Mouse (Mus musculus): Measurements from ENCODE around the gene Hddc2. TPM values are rescaled to one million over a fixed set of nuclear protein-coding genes. Genes with fewer than 3 reads are reported as not detected.
"Not testable (repeated sequence)": the region's sequence is repeated elsewhere in the genome, so short reads cannot be mapped to it uniquely, and the experiment has no call there.

Hddc2 gene
- polyA plus RNA-seq, 1 experiment from 2014 or later = 13.1 TPM

GRCm38 (mm10) chr10:31354886-31355461 is 41.8 kb downstream of the Hddc2 start:
- Histone ChIP-seq H3K9me3 (replicated peaks) (no peaks in the 10 kb centered on the region), H3K4me1 (replicated peaks) (no peaks in the 10 kb centered on the region), H3K27ac (replicated peaks) (no peak overlapping the region), H3K4me2 (no peak overlapping the region), H3K36me3 (replicated peaks) (no peaks in the 10 kb centered on the region), H3K4me3 (replicated peaks) (no peak overlapping the region), H3K9ac (no peak overlapping the region), H3K27me3 (no peaks in the 10 kb centered on the region)
- no peak for ATAC-seq (ENCODE audit: insufficient read depth)
- WGBS (ENCODE audit: insufficient replicate concordance) = 67% methylated on average over 7 of the region's 7 CpGs

DNA sequence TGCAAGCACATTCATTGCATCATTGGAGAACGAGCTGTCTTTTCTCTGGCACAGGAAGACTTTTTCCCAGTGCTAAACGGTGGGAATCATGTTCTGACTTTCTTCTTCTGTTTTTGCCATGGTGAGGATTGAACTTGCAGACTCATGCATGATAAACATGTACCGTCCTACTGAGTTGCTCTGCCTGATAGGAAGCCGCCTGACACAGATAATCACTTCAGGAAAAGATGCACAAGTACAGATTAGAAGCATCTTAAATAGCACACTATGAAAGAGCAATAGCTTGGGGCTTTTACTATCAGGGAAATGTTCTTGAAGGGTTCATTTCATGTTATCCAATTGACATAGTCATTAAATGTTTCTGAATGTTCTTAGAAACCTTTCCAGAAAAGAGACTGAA is 46.6 kb downstream of the Hddc2 start:
- ATAC-seq (ENCODE audit: insufficient read depth) = no peak
- Histone ChIP-seq H3K9me3 (replicated peaks) (no peaks in the 10 kb centered on the region), H3K4me1 (replicated peaks) (no peaks in the 10 kb centered on the region), H3K27me3 (no peaks in the 10 kb centered on the region), H3K4me2 (no peak overlapping the region), H3K36me3 (replicated peaks) (no peaks in the 10 kb centered on the region), H3K27ac (replicated peaks) (no peak overlapping the region), H3K9ac (no peak overlapping the region), H3K4me3 (replicated peaks) (no peak overlapping the region)
- WGBS (ENCODE audit: insufficient replicate concordance) = 32% methylated on average over 4 of the region's 4 CpGs

GRCm38 (mm10) chr10:31370200-31370599 is 57.0 kb downstream of the Hddc2 start:
- not testable (repeated sequence) for H3K4me3 ChIP-seq (replicated peaks); H3K27me3 ChIP-seq; H3K9ac ChIP-seq; H3K27ac ChIP-seq (replicated peaks); ATAC-seq (ENCODE audit: insufficient read depth); H3K36me3 ChIP-seq (replicated peaks); H3K4me2 ChIP-seq; H3K4me1 ChIP-seq (replicated peaks); H3K9me3 ChIP-seq (replicated peaks)
- 18% methylated on average over 4 of the region's 5 CpGs for WGBS (ENCODE audit: insufficient replicate concordance)

Other genes starting within 250 kb of the Hddc2 start
- 0.62 and 0.88 TPM in 2 replicates for gene Tpd52l1, start 132.6 kb downstream of the Hddc2 start, polyA plus RNA-seq (2015; fragmentation: Nextera tagmentation; extraction: Ambion mirVana)

Data from liver, embryonic 15.5 days (tissue).